Mouse (Mus musculus) cortical plate, adult 2 months (tissue): ENCODE measurements at regions not wholly inside any gene's neighbourhood (a gene's known extent, or its start where the extent isn't known, plus 50 kb on each side); places are given as distances from the start of the nearest gene placed in this dataset.

ENCODE experiments used
- CTCF ChIP-seq: fragments of 200-500 bp; IDR thresholded peaks from 2 replicates; pipeline ENCODE4 v1.5.1; 2011; ENCODE audit warnings: mild to moderate bottlenecking, control low read depth, low read length; ENCODE audit not compliant: insufficient read depth; ENCODE audit errors: extremely low read depth
- POLR2A ChIP-seq: fragments of 200-500 bp; IDR thresholded peaks from 2 replicates; pipeline ENCODE4 v1.6.1; 2011; ENCODE audit warnings: mild to moderate bottlenecking, low read length, control low read depth; ENCODE audit not compliant: insufficient read depth; ENCODE audit errors: extremely low read depth

- TF ChIP-seq POLR2A, result no peak
- no peak for TF ChIP-seq CTCF
Measured at GRCm38 (mm10) chr5:96936239-96936638, 61.2 kb upstream of the Bmp2k start.
